Mouse (Mus musculus) embryonic facial prominence, embryonic 11.5 days (tissue): ENCODE results near the gene Cby1. TPM values are rescaled to one million over a fixed set of nuclear protein-coding genes. Genes with fewer than 3 reads are reported as not detected.

ENCODE experiments used
- ATAC-seq: fragments of 200-750 bp; cut with Nextera tagmentation; replicated peaks from 2 replicates; pipeline ENCODE4 v1.8.0; 2017; ENCODE audit warnings: low read depth; ENCODE audit not compliant: insufficient number of reproducible peaks, low FRiP score, low TSS enrichment
- DNase-seq: peaks from one replicate; pipeline ENCODE4 v3.0.0-alpha.2; 2015; ENCODE audit warnings: low spot score
- H3K27ac ChIP-seq: fragments of 300-500 bp; sonication (generic); replicated peaks from 2 replicates; pipeline ENCODE4 v1.5.1; 2014; ENCODE audit warnings: mild to moderate bottlenecking, low read depth, low read length, control low read depth
- H3K27me3 ChIP-seq: fragments of 300-500 bp; sonication (generic); 2 replicates; pipeline ENCODE4 v1.6.1; 2014; ENCODE audit warnings: mild to moderate bottlenecking, low read length, moderate library complexity, mixed read lengths; ENCODE audit not compliant: control insufficient read depth, insufficient read depth
- H3K36me3 ChIP-seq: fragments of 300-500 bp; sonication (generic); replicated peaks from 2 replicates; pipeline ENCODE4 v1.6.1; 2014; ENCODE audit warnings: low read depth, mild to moderate bottlenecking, low read length, moderate library complexity, mixed read lengths; ENCODE audit not compliant: control insufficient read depth, insufficient read depth
- H3K4me1 ChIP-seq: fragments of 300-500 bp; sonication (generic); 2 replicates; pipeline ENCODE4 v1.6.1; 2014; ENCODE audit warnings: low read length, mixed read lengths; ENCODE audit not compliant: control insufficient read depth, insufficient read depth
- H3K4me2 ChIP-seq: fragments of 300-500 bp; sonication (generic); 2 replicates; pipeline ENCODE4 v1.6.1; 2014; ENCODE audit warnings: low read depth, mild to moderate bottlenecking, control low read depth, low read length, moderate library complexity
- H3K4me3 ChIP-seq: fragments of 300-500 bp; sonication (generic); 2 replicates; pipeline ENCODE4 v1.5.1; 2014; ENCODE audit warnings: low read depth, low read length, control low read depth
- H3K9ac ChIP-seq: fragments of 300-500 bp; sonication (generic); replicated peaks from 2 replicates; pipeline ENCODE4 v1.6.1; 2014; ENCODE audit warnings: mild to moderate bottlenecking, control low read depth, low read length
- H3K9me3 ChIP-seq: fragments of 300-500 bp; sonication (generic); replicated peaks from 2 replicates; pipeline ENCODE4 v1.6.1; 2016; ENCODE audit warnings: mild to moderate bottlenecking, low read length, inconsistent platforms, mixed read lengths; ENCODE audit not compliant: control insufficient read depth
- WGBS: fragments of 180-500 bp; shearing (Covaris S2); extraction: QIAGEN DNeasy Blood & Tissue Kit; methylation state at CpG from one replicate; pipeline ENCODE4 v1.1.7; 2014; 5-methylcytosine and 5-hydroxymethylcytosine counted together
- polyA plus RNA-seq: library from polyadenylated mRNA; unstranded; fragments of >200 nt; fragmentation: Nextera tagmentation; extraction: Ambion mirVana; gene quantifications from 2 replicates; pipeline ENCODE4 v1.2.1, GENCODE M21; 2014

The Cby1 gene
- polyA plus RNA-seq, 1 experiment from 2014 or later: 64.3 TPM

- WGBS: 76% methylated on average over 19 of the region's 19 CpGs
- Histone ChIP-seq H3K9me3 (no peaks in the 10 kb centered on the region), H3K4me2 (no peak overlapping the region; the same call in 1 of the 2 replicates), H3K4me3 (no peak overlapping the region), H3K9ac (peak overlapping the region; percentile 29; the same call in 1 of the 2 replicates), H3K27ac (no peak overlapping the region), H3K4me1 (peaks cover 8% of the 10 kb centered on the region), H3K36me3 (no peaks in the 10 kb centered on the region; the same call in 1 of the 2 replicates), H3K27me3 (no peaks in the 10 kb centered on the region)
- ATAC-seq (no peak), DNase-seq (no peak)
These were observed 24.9 kb downstream of the Cby1 start for GRCm38 (mm10) chr15:79683707-79684465.

GRCm38 (mm10) chr15:79684616-79685015, 25.6 kb downstream of the Cby1 start:
- Histone ChIP-seq H3K9ac (peak overlapping the region; percentile 32; the same call in 1 of the 2 replicates), H3K27ac (no peak overlapping the region), H3K4me3 (peak overlapping the region; percentile 94; the same call in 1 of the 2 replicates), H3K4me1 (peaks cover 8% of the 10 kb centered on the region), H3K27me3 (no peaks in the 10 kb centered on the region), H3K9me3 (no peaks in the 10 kb centered on the region), H3K36me3 (no peaks in the 10 kb centered on the region; the same call in 1 of the 2 replicates), H3K4me2 (peak overlapping the region; percentile 79)
- WGBS: 80% methylated on average over 6 of the region's 6 CpGs
- no peak for DNase-seq
- no peak for ATAC-seq

- peaks cover 8% of the 10 kb centered on the region for H3K4me1 ChIP-seq
- 32% methylated on average over 6 of the region's 6 CpGs for WGBS
- no peaks in the 10 kb centered on the region for H3K27me3 ChIP-seq
- no peaks in the 10 kb centered on the region for H3K9me3 ChIP-seq
- no peak overlapping the region for H3K27ac ChIP-seq
- H3K4me2 ChIP-seq: peak overlapping the region; percentile 79
- DNase-seq: no peak
- H3K4me3 ChIP-seq: peak overlapping the region; percentile 94
- no peak for ATAC-seq
- peak overlapping the region; percentile 45 for H3K9ac ChIP-seq
- no peaks in the 10 kb centered on the region; the same call in 1 of the 2 replicates for H3K36me3 ChIP-seq
These were observed 26.2 kb downstream of the Cby1 start for GRCm38 (mm10) chr15:79685141-79685641.

GRCm38 (mm10) chr15:79686046-79686869, 27.3 kb downstream of the Cby1 start:
- peak overlapping the region; percentile 48 for H3K9ac ChIP-seq
- H3K4me3 ChIP-seq: peak overlapping the region; percentile 94
- DNase-seq (no peak), ATAC-seq (no peak)
- H3K27me3 ChIP-seq: no peaks in the 10 kb centered on the region
- H3K4me2 ChIP-seq: peak overlapping the region; percentile 79
- H3K9me3 ChIP-seq: no peaks in the 10 kb centered on the region
- 22% methylated on average over 15 of the region's 15 CpGs for WGBS
- H3K36me3 ChIP-seq: no peaks in the 10 kb centered on the region; the same call in 1 of the 2 replicates
- H3K27ac ChIP-seq: no peak overlapping the region
- peaks cover 8% of the 10 kb centered on the region for H3K4me1 ChIP-seq

GRCm38 (mm10) chr15:79687175-79687574, 28.2 kb downstream of the Cby1 start:
- ATAC-seq (no peak), DNase-seq (peak; percentile 39)
- Histone ChIP-seq H3K9me3 (no peaks in the 10 kb centered on the region), H3K27ac (peak overlapping the region; percentile 95), H3K9ac (peak overlapping the region; percentile 92), H3K4me3 (peak overlapping the region; percentile 94), H3K4me2 (peak overlapping the region; percentile 79), H3K27me3 (no peaks in the 10 kb centered on the region), H3K4me1 (peaks cover 8% of the 10 kb centered on the region), H3K36me3 (no peaks in the 10 kb centered on the region; the same call in 1 of the 2 replicates)
- 1% methylated on average over 25 of the region's 33 CpGs for WGBS

- ATAC-seq (peak; percentile 21; the same call in 1 of the 2 replicates), DNase-seq (peak; percentile 94)
- H3K4me1 ChIP-seq: peaks cover 8% of the 10 kb centered on the region
- peak within 1 kb of the TSS; percentile 92 for H3K9ac ChIP-seq
- H3K9me3 ChIP-seq: no peaks in the 10 kb centered on the region
- no peaks in the 10 kb centered on the region; the same call in 1 of the 2 replicates for H3K36me3 ChIP-seq
- peak within 1 kb of the TSS; percentile 94 for H3K4me3 ChIP-seq
- H3K4me2 ChIP-seq: peak within 1 kb of the TSS; percentile 79
- under 1% methylated on average over 71 of the region's 72 CpGs for WGBS
- H3K27ac ChIP-seq: peak within 1 kb of the TSS; percentile 95
- no peaks in the 10 kb centered on the region for H3K27me3 ChIP-seq
These were observed 28.8 kb downstream of the Cby1 start, which contains the start of gene Josd1 for GRCm38 (mm10) chr15:79687646-79688267. Gene Josd1 (minus strand): TSS chr15:79687919.

- Histone ChIP-seq H3K4me3 (peak overlapping the region; percentile 94), H3K4me2 (peak overlapping the region; percentile 79), H3K27ac (peak overlapping the region; percentile 95), H3K9me3 (no peaks in the 10 kb centered on the region), H3K9ac (peak overlapping the region; percentile 92), H3K4me1 (peaks cover 8% of the 10 kb centered on the region), H3K36me3 (no peaks in the 10 kb centered on the region; the same call in 1 of the 2 replicates), H3K27me3 (no peaks in the 10 kb centered on the region)
- ATAC-seq: no peak
- no peak for DNase-seq
- WGBS: 3% methylated on average over 8 of the region's 8 CpGs
These were observed 29.4 kb downstream of the Cby1 start for GRCm38 (mm10) chr15:79688268-79688956.
